Mouse (Mus musculus) spleen, adult 18-20 months (tissue): ENCODE data around the gene Serpina6.

Source experiments
- DNase-seq, 2 experiments: peaks; one replicate each; pipeline ENCODE4 v3.0.0; 2022; ENCODE audit warnings: mixed read lengths in 2 of 2

Gene Serpina6

GRCm38 (mm10) chr12:103655123-103656044 lies 1.6 kb downstream of the Serpina6 start:
- DNase-seq, result no peak

DNA sequence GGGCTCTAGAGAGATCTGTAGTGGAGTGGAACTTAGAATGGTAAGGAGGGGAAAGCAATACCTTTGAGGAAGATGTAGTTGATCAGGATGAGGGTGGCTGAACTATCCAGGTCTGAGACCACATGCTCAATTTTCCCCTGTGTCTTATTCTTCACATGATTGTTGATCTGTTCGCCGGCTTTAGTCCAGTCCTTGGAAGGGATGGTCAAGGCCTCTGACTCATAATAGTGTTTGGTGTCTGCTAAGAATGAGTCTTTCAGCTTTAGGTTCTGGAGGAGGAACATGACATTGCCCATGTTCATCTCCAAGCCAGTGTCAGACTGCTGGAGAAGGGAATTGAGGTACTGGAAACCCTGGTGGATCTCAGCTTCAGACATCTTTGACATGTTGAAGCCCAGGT lies 3.2 kb downstream of the Serpina6 start:
- DNase-seq, result no peak

DNA sequence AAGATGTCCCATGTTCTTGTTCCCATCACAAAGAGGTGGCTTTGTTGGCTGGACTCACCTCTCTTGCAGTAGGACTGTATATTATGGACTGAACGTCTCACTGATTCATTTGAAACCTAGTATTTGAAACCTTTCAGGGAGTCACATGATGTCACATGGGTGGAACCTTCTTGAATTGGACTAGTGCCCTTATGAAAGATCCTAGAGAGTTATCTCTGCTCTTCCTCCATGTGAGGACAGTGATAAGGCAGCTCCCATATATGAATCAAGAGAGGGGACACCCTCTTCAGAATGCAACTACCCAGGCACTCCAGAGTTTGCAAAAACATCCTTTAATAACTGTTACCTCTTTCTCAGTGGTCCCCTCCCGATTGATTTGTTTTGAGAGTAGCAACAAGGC lies 10.7 kb downstream of the Serpina6 start:
- no peak for DNase-seq

GRCm38 (mm10) chr12:103644601-103645000 lies 12.4 kb downstream of the Serpina6 start:
- DNase-seq, result no peak

GRCm38 (mm10) chr12:103643818-103644217 lies 13.2 kb downstream of the Serpina6 start:
- DNase-seq, result no peak

GRCm38 (mm10) chr12:103643336-103643735 lies 13.7 kb downstream of the Serpina6 start:
- peak in 1 of 2 experiments; percentile 59 for DNase-seq

GRCm38 (mm10) chr12:103635846-103636245 lies 21.2 kb downstream of the Serpina6 start:
- DNase-seq, result no peak

DNA sequence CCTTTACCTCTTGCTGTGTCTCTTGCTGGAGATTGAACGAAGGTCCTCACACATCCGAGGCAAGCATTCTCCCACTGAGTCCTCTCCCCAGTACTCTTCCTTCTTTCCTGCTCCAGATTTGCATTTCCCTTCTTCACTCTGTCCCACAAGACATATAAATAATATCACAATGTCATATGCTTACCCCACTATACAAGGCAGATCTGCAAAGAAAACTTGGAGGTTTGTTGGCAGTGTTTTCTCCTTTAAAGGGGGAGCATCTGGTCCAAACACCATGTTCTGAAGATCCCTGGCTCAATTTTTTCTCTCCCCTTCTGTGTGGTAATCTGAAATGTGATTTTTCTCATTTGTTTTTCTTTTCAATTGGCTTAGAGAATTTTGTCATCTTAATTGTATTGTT lies 22.6 kb downstream of the Serpina6 start:
- DNase-seq, result no peak

- no peak for DNase-seq
Observed at GRCm38 (mm10) chr12:103631203-103631612, 25.8 kb downstream of the Serpina6 start, which contains the start of gene Serpina10. TSS of gene Serpina10 (minus strand) at chr12:103631444.

GRCm38 (mm10) chr12:103616860-103617261 lies 40.2 kb downstream of the Serpina6 start:
- DNase-seq, result no peak

- no peak for DNase-seq
Observed at GRCm38 (mm10) chr12:103615734-103616133, 41.3 kb downstream of the Serpina6 start.

- no peak for DNase-seq
Observed at GRCm38 (mm10) chr12:103615141-103615540, 41.9 kb downstream of the Serpina6 start.

- no peak for DNase-seq
Observed at GRCm38 (mm10) chr12:103601839-103602238, 55.2 kb downstream of the Serpina6 start.

- DNase-seq, result no peak
Observed at GRCm38 (mm10) chr12:103600364-103600763, 56.6 kb downstream of the Serpina6 start.

DNA sequence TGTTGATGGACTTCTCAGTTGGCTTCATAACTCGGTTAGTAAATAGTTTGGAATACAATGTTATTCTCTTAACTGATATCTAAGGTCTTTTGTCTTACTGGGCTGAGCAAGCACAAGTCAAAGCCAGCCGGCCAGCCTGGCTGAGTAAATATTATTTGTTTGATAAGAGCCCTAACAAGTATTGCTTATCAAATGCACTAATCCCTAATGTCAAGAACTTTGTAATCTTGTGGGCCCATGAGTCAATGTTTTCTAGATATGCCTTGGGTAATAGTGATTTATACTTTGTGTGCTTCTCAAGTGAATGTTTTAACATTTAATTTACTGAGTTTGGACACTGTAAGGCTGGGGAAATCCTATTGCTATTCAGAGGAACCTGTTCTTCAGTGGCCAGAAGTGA lies 58.6 kb downstream of the Serpina6 start:
- DNase-seq, result no peak
